Mouse (Mus musculus): ENCODE results near the gene Slc18a2.

GRCm38 (mm10) chr19:59342964-59343363, 82.3 kb downstream of the Slc18a2 start:
- TF ChIP-seq TCF12 (IDR thresholded peaks at IDR 0.05; ENCODE audit: low read depth, low read length), result no peak
- no peak for TF ChIP-seq CTCF (conservative IDR thresholded peaks at IDR 0.05 in 1 of 2, IDR thresholded peaks at IDR 0.05 in 1 of 2; ENCODE audit: low read depth in 2 of 2, low read length in 2 of 2)
- TF ChIP-seq ELF1 (IDR thresholded peaks at IDR 0.05; ENCODE audit: low read depth, low read length), result no peak

Measured in CH12.LX (cell line).